Mouse (Mus musculus) lung, postnatal 0 days (tissue): ENCODE measurements at regions not wholly inside any gene's neighbourhood (a gene's known extent, or its start where the extent isn't known, plus 50 kb on each side); places are given as distances from the start of the nearest gene placed in this dataset.

Experiments used
- ATAC-seq: fragments of 200-750 bp; cut with Nextera tagmentation; 2 replicates; pipeline ENCODE4 v1.8.0; 2017; ENCODE audit warnings: moderate library complexity
- DNase-seq: peaks from one replicate; pipeline ENCODE4 v3.0.0-alpha.2; 2016; ENCODE audit warnings: low spot score
- H3K27ac ChIP-seq: fragments of 300-500 bp; sonication (generic); 2 replicates; pipeline ENCODE4 v1.5.1; 2014; ENCODE audit warnings: antibody characterized with exemption, mild to moderate bottlenecking, low read length, mixed read lengths
- H3K27me3 ChIP-seq: fragments of 300-500 bp; sonication (generic); replicated peaks from 2 replicates; pipeline ENCODE4 v1.6.1; 2014; ENCODE audit warnings: low read length, mixed read lengths; ENCODE audit not compliant: insufficient read depth
- H3K36me3 ChIP-seq: fragments of 300-500 bp; sonication (generic); 2 replicates; pipeline ENCODE4 v1.6.1; 2014; ENCODE audit warnings: low read length, mixed read lengths; ENCODE audit not compliant: insufficient read depth
- H3K4me1 ChIP-seq: fragments of 300-500 bp; sonication (generic); 2 replicates; pipeline ENCODE4 v1.6.1; 2014; ENCODE audit warnings: antibody characterized with exemption, low read depth, low read length, mixed read lengths; ENCODE audit not compliant: insufficient read depth
- H3K4me2 ChIP-seq: fragments of 300-500 bp; sonication (generic); replicated peaks from 2 replicates; pipeline ENCODE4 v1.6.1; 2014; ENCODE audit warnings: low read depth, mild to moderate bottlenecking, low read length, moderate library complexity, mixed read lengths
- H3K4me3 ChIP-seq: fragments of 300-500 bp; sonication (generic); 2 replicates; pipeline ENCODE4 v1.5.1; 2014; ENCODE audit warnings: low read depth, low read length
- H3K9ac ChIP-seq: fragments of 300-500 bp; sonication (generic); replicated peaks from 2 replicates; pipeline ENCODE4 v1.6.1; 2014; ENCODE audit warnings: low read depth, mild to moderate bottlenecking
- H3K9me3 ChIP-seq: fragments of 300-500 bp; sonication (generic); 2 replicates; pipeline ENCODE4 v1.6.1; 2016; ENCODE audit warnings: low read length, mixed read lengths
- CTCF ChIP-seq: IDR thresholded peaks from 2 replicates; pipeline ENCODE4 v1.5.1; 2016; ENCODE audit warnings: antibody characterized with exemption, mild to moderate bottlenecking
- EP300 ChIP-seq: IDR thresholded peaks from 2 replicates; pipeline ENCODE4 v1.6.1; 2016; ENCODE audit warnings: antibody characterized with exemption, mild to moderate bottlenecking, control low read depth
- WGBS: fragments of 180-500 bp; shearing (Covaris S2); extraction: QIAGEN DNeasy Blood & Tissue Kit; methylation state at CpG from one replicate; pipeline ENCODE4 v1.1.7; 2014; 5-methylcytosine and 5-hydroxymethylcytosine counted together

DNA sequence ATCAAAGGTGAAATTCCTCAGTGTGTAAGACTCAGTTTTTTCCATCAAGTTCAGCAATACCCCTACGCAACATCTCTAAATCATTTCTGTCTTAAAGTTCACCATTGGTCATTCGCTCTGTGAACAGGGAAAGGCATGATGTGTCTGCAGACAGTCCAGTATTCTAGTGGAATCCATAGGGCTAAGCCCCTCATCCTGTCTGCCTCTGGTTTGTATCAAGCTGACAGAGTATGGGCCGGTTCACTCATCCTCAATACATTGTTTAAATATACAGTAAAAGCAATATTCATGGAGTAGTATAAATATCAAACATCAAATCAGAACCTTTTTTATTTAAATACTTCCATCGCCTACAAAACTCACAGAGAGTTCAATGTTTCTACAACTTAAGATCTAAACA is 152.9 kb upstream of the Paip1 start:
- no peak for TF ChIP-seq EP300
- no peak for TF ChIP-seq CTCF
- Histone ChIP-seq H3K36me3 (no peaks in the 10 kb centered on the region), H3K4me1 (no peaks in the 10 kb centered on the region), H3K4me3 (no peak overlapping the region), H3K27ac (no peak overlapping the region), H3K9me3 (no peaks in the 10 kb centered on the region), H3K27me3 (no peaks in the 10 kb centered on the region), H3K9ac (no peak overlapping the region), H3K4me2 (no peak overlapping the region)
- WGBS = 92% methylated on average over 4 of the region's 4 CpGs
- DNase-seq = no peak
- ATAC-seq = no peak

DNA sequence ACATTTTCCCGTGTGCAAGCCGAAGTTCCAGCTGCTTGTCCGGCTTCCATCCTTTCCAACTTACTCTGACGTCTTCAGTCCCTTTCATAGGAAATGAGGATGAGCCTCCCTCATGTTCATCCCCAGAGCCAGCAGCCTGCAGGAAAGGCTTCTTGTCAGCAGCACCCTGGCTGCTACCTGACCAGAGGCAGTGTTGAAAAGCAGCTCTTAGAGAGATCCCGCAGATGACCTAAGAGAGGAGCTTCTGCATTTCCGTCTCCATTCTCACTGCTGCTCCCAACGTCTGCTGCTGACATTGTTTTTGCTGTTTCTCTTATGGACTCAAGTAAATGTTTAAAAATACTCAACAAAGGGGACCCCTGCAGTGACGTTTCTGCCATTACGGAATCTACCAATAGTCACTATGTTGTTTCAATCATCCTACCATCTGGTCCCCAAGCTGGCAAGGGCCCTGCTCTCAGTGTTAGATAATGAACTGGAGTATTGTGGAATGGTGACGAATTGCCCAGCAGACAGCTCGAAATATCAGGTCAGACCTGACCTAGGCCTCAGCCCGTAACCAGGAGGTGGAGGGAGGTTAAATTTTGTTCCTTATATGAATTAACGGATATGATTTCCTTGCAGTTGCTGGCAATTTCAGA is 151.0 kb upstream of the Paip1 start:
- 59% methylated on average over 13 of the region's 13 CpGs for whole genome bisulfite sequencing

DNA sequence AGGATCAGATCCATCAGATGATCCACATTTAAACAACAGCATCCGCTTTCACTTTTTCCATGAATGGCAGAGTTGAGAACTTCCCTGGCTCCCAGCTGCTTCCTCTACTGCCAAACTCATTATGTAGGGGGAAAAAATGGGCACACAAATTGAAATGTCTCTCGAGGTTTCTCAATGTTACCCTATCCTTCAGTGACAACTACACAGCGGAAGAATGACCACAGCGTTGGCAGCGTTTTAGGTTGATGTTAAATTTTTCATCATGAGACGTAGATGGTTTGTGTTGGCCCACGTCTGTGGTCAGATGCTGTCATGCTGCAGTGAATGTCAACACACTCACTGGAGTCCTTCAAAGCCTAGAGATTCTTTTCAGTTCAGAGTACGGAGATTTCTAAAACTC is 149.0 kb upstream of the Paip1 start:
- peak; percentile 50 for DNase-seq
- no peak overlapping the region for H3K27ac ChIP-seq
- peak; percentile 52 for ATAC-seq
- no peak overlapping the region for H3K9ac ChIP-seq
- TF ChIP-seq CTCF (no peak), EP300 (no peak)
- 74% methylated on average over 8 of the region's 8 CpGs for WGBS
- H3K36me3 ChIP-seq = no peaks in the 10 kb centered on the region
- H3K4me3 ChIP-seq = no peak overlapping the region
- no peaks in the 10 kb centered on the region for H3K9me3 ChIP-seq
- no peak overlapping the region for H3K4me2 ChIP-seq
- H3K27me3 ChIP-seq = no peaks in the 10 kb centered on the region
- no peaks in the 10 kb centered on the region for H3K4me1 ChIP-seq

More for the DNA sequence above, 151.0 kb upstream of the Paip1 start:
- H3K4me1 ChIP-seq = no peaks in the 10 kb centered on the region
- no peaks in the 10 kb centered on the region for H3K36me3 ChIP-seq
- no peak overlapping the region for H3K9ac ChIP-seq
- TF ChIP-seq CTCF = no peak
- no peak for TF ChIP-seq EP300
- H3K27ac ChIP-seq = no peak overlapping the region
- ATAC-seq (no peak), DNase-seq (no peak)
- no peaks in the 10 kb centered on the region for H3K9me3 ChIP-seq
- no peak overlapping the region for H3K4me3 ChIP-seq
- no peaks in the 10 kb centered on the region for H3K27me3 ChIP-seq
- H3K4me2 ChIP-seq = no peak overlapping the region

GRCm38 (mm10) chr13:119280622-119281021 is 147.8 kb upstream of the Paip1 start:
- H3K4me1 ChIP-seq = no peaks in the 10 kb centered on the region
- WGBS = 47% methylated on average over 5 of the region's 5 CpGs
- no peaks in the 10 kb centered on the region for H3K36me3 ChIP-seq
- H3K9me3 ChIP-seq = no peaks in the 10 kb centered on the region
- DNase-seq = peak; percentile 84
- TF ChIP-seq CTCF = no peak
- peak; percentile 59; the same call in 1 of the 2 replicates for TF ChIP-seq EP300
- no peak overlapping the region for H3K9ac ChIP-seq
- ATAC-seq = peak; percentile 87
- H3K27ac ChIP-seq = 0 out of 2 replicates have a peak overlapping the region, but pooled peaks have one; percentile 23
- no peak overlapping the region for H3K4me2 ChIP-seq
- no peaks in the 10 kb centered on the region for H3K27me3 ChIP-seq
- H3K4me3 ChIP-seq = no peak overlapping the region

DNA sequence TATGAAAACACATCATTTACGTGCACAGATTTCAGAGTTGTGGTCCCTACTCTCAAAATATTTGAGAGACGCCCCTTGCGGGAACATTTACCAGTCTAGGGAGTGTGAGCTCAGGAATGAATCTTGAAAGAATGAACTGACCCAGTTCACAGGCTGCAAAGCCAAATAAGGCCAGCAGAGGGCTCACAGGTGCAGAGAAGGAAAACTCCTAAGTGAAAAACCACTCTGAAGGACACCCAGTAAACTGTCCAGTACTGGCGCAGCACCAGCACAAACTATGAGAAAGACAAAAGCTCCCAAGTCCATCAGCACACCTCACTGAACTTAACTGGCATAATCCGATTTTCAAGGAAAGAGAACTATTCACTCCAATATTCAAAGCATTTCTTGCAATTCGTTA is 145.0 kb upstream of the Paip1 start:
- no peak for TF ChIP-seq EP300
- TF ChIP-seq CTCF = peak; percentile 79
- ATAC-seq = no peak
- DNase-seq = peak; percentile 69

DNA sequence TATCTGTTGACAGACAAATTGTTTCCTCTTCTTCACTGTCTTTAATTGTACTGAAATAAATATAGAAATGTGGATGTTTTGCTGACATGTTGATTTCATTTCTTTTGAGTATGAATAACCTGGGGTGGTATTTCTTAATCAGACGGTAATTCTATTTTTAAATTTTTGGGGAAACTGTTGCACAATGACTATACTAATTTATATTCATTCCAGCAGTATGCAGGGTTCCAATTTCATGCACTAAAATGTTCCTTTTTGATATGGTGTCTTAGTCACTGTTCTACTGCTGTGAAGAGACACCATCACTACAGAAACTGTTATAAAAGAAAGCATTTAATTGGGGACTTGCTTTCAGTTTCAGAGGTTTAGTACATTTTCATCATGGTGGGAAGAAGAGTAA is 119.2 kb upstream of the Paip1 start:
- DNase-seq (no peak), ATAC-seq (no peak)
- Histone ChIP-seq H3K9me3 (no peaks in the 10 kb centered on the region), H3K36me3 (no peaks in the 10 kb centered on the region), H3K27me3 (no peaks in the 10 kb centered on the region), H3K4me2 (no peak overlapping the region), H3K27ac (no peak overlapping the region), H3K9ac (no peak overlapping the region), H3K4me3 (no peak overlapping the region), H3K4me1 (no peaks in the 10 kb centered on the region)
- TF ChIP-seq EP300 = no peak
- WGBS = 50% methylated on average over 1 of the region's 1 CpGs

More for the DNA sequence above, 145.0 kb upstream of the Paip1 start:
- no peak overlapping the region for H3K9ac ChIP-seq
- H3K9me3 ChIP-seq = no peaks in the 10 kb centered on the region
- H3K36me3 ChIP-seq = no peaks in the 10 kb centered on the region
- no peak overlapping the region for H3K4me3 ChIP-seq
- no peak overlapping the region for H3K27ac ChIP-seq
- WGBS = 44% methylated on average over 6 of the region's 6 CpGs
- H3K4me2 ChIP-seq = no peak overlapping the region
- no peaks in the 10 kb centered on the region for H3K4me1 ChIP-seq
- H3K27me3 ChIP-seq = no peaks in the 10 kb centered on the region

GRCm38 (mm10) chr13:119310013-119310412 is 118.4 kb upstream of the Paip1 start:
- Histone ChIP-seq H3K4me2 (no peak overlapping the region), H3K36me3 (no peaks in the 10 kb centered on the region), H3K27me3 (no peaks in the 10 kb centered on the region), H3K4me1 (no peaks in the 10 kb centered on the region), H3K9me3 (no peaks in the 10 kb centered on the region), H3K4me3 (no peak overlapping the region), H3K9ac (no peak overlapping the region), H3K27ac (no peak overlapping the region)
- no peak for TF ChIP-seq EP300
- no peak for TF ChIP-seq CTCF
- DNase-seq = no peak
- 85% methylated on average over 3 of the region's 3 CpGs for WGBS
- no peak for ATAC-seq
